Mouse (Mus musculus) liver, embryonic 11.5 days (tissue): ENCODE results near the gene Stam. TPM values are rescaled to one million over a fixed set of nuclear protein-coding genes. Genes with fewer than 3 reads are reported as not detected.
"Not testable (repeated sequence)": the region's sequence is repeated elsewhere in the genome, so short reads cannot be mapped to it uniquely, and the experiment has no call there.

ENCODE experiments used
- ATAC-seq: fragments of 200-750 bp; cut with Nextera tagmentation; replicated peaks from 2 replicates; pipeline ENCODE4 v1.8.0; 2017; ENCODE audit warnings: moderate number of reproducible peaks, mild to moderate bottlenecking, moderate TSS enrichment, moderate library complexity; ENCODE audit not compliant: low FRiP score
- DNase-seq: peaks from one replicate; pipeline ENCODE4 v3.0.0-alpha.2; 2017; ENCODE audit warnings: low spot score
- H3K27ac ChIP-seq: fragments of 300-500 bp; sonication (generic); 2 replicates; pipeline ENCODE4 v1.5.1; 2014; ENCODE audit warnings: mild to moderate bottlenecking, low read depth, low read length, control low read depth
- H3K27me3 ChIP-seq: fragments of 300-500 bp; sonication (generic); replicated peaks from 2 replicates; pipeline ENCODE4 v1.6.1; 2014; ENCODE audit warnings: low read length, mixed read lengths; ENCODE audit not compliant: control insufficient read depth, insufficient read depth
- H3K36me3 ChIP-seq: fragments of 300-500 bp; sonication (generic); 2 replicates; pipeline ENCODE4 v1.6.1; 2014; ENCODE audit warnings: mild to moderate bottlenecking, low read length, moderate library complexity, mixed read lengths; ENCODE audit not compliant: control insufficient read depth, insufficient read depth
- H3K4me1 ChIP-seq: fragments of 300-500 bp; sonication (generic); replicated peaks from 2 replicates; pipeline ENCODE4 v1.6.1; 2014; ENCODE audit warnings: low read length, mixed read lengths; ENCODE audit not compliant: control insufficient read depth, insufficient read depth
- H3K4me2 ChIP-seq: fragments of 300-500 bp; sonication (generic); 2 replicates; pipeline ENCODE4 v1.6.1; 2014; ENCODE audit warnings: mild to moderate bottlenecking, control low read depth, moderate library complexity
- H3K4me3 ChIP-seq: fragments of 300-500 bp; sonication (generic); 2 replicates; pipeline ENCODE4 v1.5.1; 2014; ENCODE audit warnings: low read depth, low read length, control low read depth
- H3K9ac ChIP-seq: fragments of 300-500 bp; sonication (generic); 2 replicates; pipeline ENCODE4 v1.6.1; 2014; ENCODE audit warnings: low read depth, low read length, control low read depth
- H3K9me3 ChIP-seq: fragments of 300-500 bp; sonication (generic); 2 replicates; pipeline ENCODE4 v1.6.1; 2016; ENCODE audit warnings: low read length, inconsistent platforms, mixed read lengths; ENCODE audit not compliant: control insufficient read depth
- WGBS: fragments of 180-500 bp; shearing (Covaris S2); extraction: QIAGEN DNeasy Blood & Tissue Kit; methylation state at CpG from one replicate; pipeline ENCODE4 v1.1.7; 2014; 5-methylcytosine and 5-hydroxymethylcytosine counted together
- polyA plus RNA-seq: library from polyadenylated mRNA; unstranded; fragments of >200 nt; fragmentation: Nextera tagmentation; extraction: Ambion mirVana; gene quantifications from 2 replicates; pipeline ENCODE4 v1.2.1, GENCODE M21; 2014

Gene Stam
- polyA plus RNA-seq, 1 experiment from 2014 or later: 55.1 TPM

GRCm38 (mm10) chr2:14078527-14078926 lies 4.6 kb downstream of the Stam start:
- not testable (repeated sequence) for H3K27me3 ChIP-seq, H3K9ac ChIP-seq, H3K9me3 ChIP-seq, ATAC-seq, DNase-seq, H3K27ac ChIP-seq, H3K4me2 ChIP-seq, H3K4me3 ChIP-seq, H3K36me3 ChIP-seq
- 66% methylated on average over 8 of the region's 9 CpGs for WGBS
- peaks cover 11% of the 10 kb centered on the region for H3K4me1 ChIP-seq

GRCm38 (mm10) chr2:14100533-14100932 lies 26.6 kb downstream of the Stam start:
- ATAC-seq (no peak), DNase-seq (no peak)
- Histone ChIP-seq H3K4me1 (no peaks in the 10 kb centered on the region), H3K27ac (no peak overlapping the region), H3K27me3 (no peaks in the 10 kb centered on the region), H3K4me3 (no peak overlapping the region), H3K9me3 (no peaks in the 10 kb centered on the region), H3K36me3 (no peaks in the 10 kb centered on the region), H3K9ac (no peak overlapping the region), H3K4me2 (no peak overlapping the region)

GRCm38 (mm10) chr2:14102603-14103002 lies 28.7 kb downstream of the Stam start:
- no peak for ATAC-seq
- Histone ChIP-seq H3K4me2 (no peak overlapping the region), H3K27ac (no peak overlapping the region), H3K4me3 (no peak overlapping the region), H3K36me3 (no peaks in the 10 kb centered on the region), H3K9ac (no peak overlapping the region), H3K9me3 (no peaks in the 10 kb centered on the region), H3K4me1 (no peaks in the 10 kb centered on the region), H3K27me3 (no peaks in the 10 kb centered on the region)
- DNase-seq: no peak
- WGBS: 82% methylated on average over 2 of the region's 2 CpGs

GRCm38 (mm10) chr2:14103924-14104323 lies 30.0 kb downstream of the Stam start:
- Histone ChIP-seq H3K36me3 (no peaks in the 10 kb centered on the region), H3K9ac (no peak overlapping the region), H3K27ac (no peak overlapping the region), H3K27me3 (no peaks in the 10 kb centered on the region), H3K4me3 (no peak overlapping the region), H3K9me3 (no peaks in the 10 kb centered on the region), H3K4me1 (no peaks in the 10 kb centered on the region), H3K4me2 (no peak overlapping the region)
- ATAC-seq (no peak), DNase-seq (no peak)
- WGBS: 86% methylated on average over 1 of the region's 1 CpGs

GRCm38 (mm10) chr2:14107673-14108072 lies 33.8 kb downstream of the Stam start:
- H3K4me1 ChIP-seq: no peaks in the 10 kb centered on the region
- H3K9me3 ChIP-seq: no peaks in the 10 kb centered on the region
- DNase-seq (no peak), ATAC-seq (no peak)
- no peak overlapping the region for H3K4me2 ChIP-seq
- WGBS: 88% methylated on average over 3 of the region's 3 CpGs
- no peak overlapping the region for H3K9ac ChIP-seq
- no peaks in the 10 kb centered on the region for H3K27me3 ChIP-seq
- H3K4me3 ChIP-seq: no peak overlapping the region
- no peaks in the 10 kb centered on the region for H3K36me3 ChIP-seq
- no peak overlapping the region for H3K27ac ChIP-seq

- no peaks in the 10 kb centered on the region for H3K27me3 ChIP-seq
- H3K36me3 ChIP-seq: peaks cover 10% of the 10 kb centered on the region
- H3K9me3 ChIP-seq: no peaks in the 10 kb centered on the region
- no peak overlapping the region for H3K9ac ChIP-seq
- no peaks in the 10 kb centered on the region for H3K4me1 ChIP-seq
- WGBS: 86% methylated on average over 6 of the region's 6 CpGs
- ATAC-seq: no peak
- H3K4me3 ChIP-seq: no peak overlapping the region
- no peak overlapping the region for H3K27ac ChIP-seq
- no peak overlapping the region for H3K4me2 ChIP-seq
- DNase-seq: no peak
Measured at GRCm38 (mm10) chr2:14126387-14126786, 52.5 kb downstream of the Stam start.

- H3K9ac ChIP-seq: no peak overlapping the region
- H3K4me3 ChIP-seq: no peak overlapping the region
- no peaks in the 10 kb centered on the region for H3K9me3 ChIP-seq
- peaks cover 10% of the 10 kb centered on the region for H3K36me3 ChIP-seq
- H3K27ac ChIP-seq: no peak overlapping the region
- DNase-seq: no peak
- no peaks in the 10 kb centered on the region for H3K27me3 ChIP-seq
- no peak overlapping the region for H3K4me2 ChIP-seq
- no peaks in the 10 kb centered on the region for H3K4me1 ChIP-seq
- WGBS: 78% methylated on average over 3 of the region's 3 CpGs
- ATAC-seq: no peak
Measured at GRCm38 (mm10) chr2:14127629-14128028, 53.7 kb downstream of the Stam start.

GRCm38 (mm10) chr2:14130641-14131339 lies 56.9 kb downstream of the Stam start:
- no peak overlapping the region for H3K4me2 ChIP-seq
- no peak overlapping the region for H3K9ac ChIP-seq
- H3K4me3 ChIP-seq: no peak overlapping the region
- H3K27ac ChIP-seq: no peak overlapping the region
- H3K27me3 ChIP-seq: no peaks in the 10 kb centered on the region
- no peaks in the 10 kb centered on the region for H3K4me1 ChIP-seq
- DNase-seq (no peak), ATAC-seq (no peak)
- H3K9me3 ChIP-seq: no peaks in the 10 kb centered on the region
- peaks cover 6% of the 10 kb centered on the region for H3K36me3 ChIP-seq
- 71% methylated on average over 12 of the region's 12 CpGs for WGBS

GRCm38 (mm10) chr2:14132468-14133326 lies 58.8 kb downstream of the Stam start:
- Histone ChIP-seq H3K27me3 (no peaks in the 10 kb centered on the region), H3K9ac (no peak overlapping the region), H3K4me2 (no peak overlapping the region), H3K9me3 (no peaks in the 10 kb centered on the region), H3K4me3 (no peak overlapping the region), H3K36me3 (peaks cover 6% of the 10 kb centered on the region), H3K27ac (no peak overlapping the region), H3K4me1 (no peaks in the 10 kb centered on the region)
- WGBS: 90% methylated on average over 4 of the region's 4 CpGs
- ATAC-seq: no peak
- no peak for DNase-seq
